Mouse (Mus musculus) cerebellum, adult 11-12 months (tissue): ENCODE results near the gene Psmd11.
A peak's percentile ranks its signal among the peaks of the same experiment; 100 is the strongest.
"Not testable (repeated sequence)": the region's sequence is repeated elsewhere in the genome, so short reads cannot be mapped to it uniquely, and the experiment has no call there.

Source experiments
- DNase-seq: peaks from one replicate; pipeline ENCODE4 v3.0.0; 2022

Psmd11 gene

DNA sequence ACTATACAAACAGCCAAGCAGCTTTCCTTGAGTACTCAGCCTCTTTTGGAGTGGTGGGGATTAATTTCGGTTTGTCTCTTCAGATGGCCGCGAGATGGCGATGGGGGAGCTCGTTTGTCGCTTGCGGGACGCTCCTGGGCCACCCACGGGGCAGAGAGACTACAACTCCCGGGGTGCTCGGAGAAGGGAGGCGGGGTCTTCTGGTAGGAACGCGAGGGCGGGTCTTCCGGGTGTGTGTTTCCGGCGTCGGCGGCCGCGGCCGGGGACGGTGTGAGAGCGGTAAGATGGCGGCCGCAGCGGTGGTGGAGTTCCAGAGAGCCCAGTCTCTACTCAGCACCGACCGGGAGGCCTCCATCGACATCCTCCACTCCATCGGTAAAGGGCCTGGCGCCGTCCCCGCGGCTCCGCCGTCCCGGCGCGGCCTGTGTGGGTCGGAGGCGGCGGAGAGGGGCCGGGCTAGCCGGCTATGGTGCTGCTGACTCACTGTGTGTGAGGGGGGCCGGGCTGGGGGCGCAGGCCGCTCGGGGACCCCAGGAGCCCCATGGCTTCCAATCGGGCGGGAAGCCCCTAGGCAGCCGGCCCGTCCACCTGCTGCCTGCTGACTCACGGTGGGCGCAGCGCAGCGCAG lies at the start of gene Psmd11:
TSS of gene Psmd11 (plus strand) at position 235 of the 628 bp plus-strand sequence.
- DNase-seq, result peak; percentile 96

GRCm38 (mm10) chr11:80379184-80379583 lies 49.2 kb upstream of the Psmd11 start:
- not testable (repeated sequence) for DNase-seq

- no peak for DNase-seq
These were observed 45.8 kb upstream of the Psmd11 start for GRCm38 (mm10) chr11:80382626-80383018.

- DNase-seq, result peak; percentile 96
These were observed 45.3 kb upstream of the Psmd11 start, which contains the start of gene Zfp207 for GRCm38 (mm10) chr11:80383019-80383625. Gene Zfp207, plus strand, starts transcription at chr11:80383279.

DNA sequence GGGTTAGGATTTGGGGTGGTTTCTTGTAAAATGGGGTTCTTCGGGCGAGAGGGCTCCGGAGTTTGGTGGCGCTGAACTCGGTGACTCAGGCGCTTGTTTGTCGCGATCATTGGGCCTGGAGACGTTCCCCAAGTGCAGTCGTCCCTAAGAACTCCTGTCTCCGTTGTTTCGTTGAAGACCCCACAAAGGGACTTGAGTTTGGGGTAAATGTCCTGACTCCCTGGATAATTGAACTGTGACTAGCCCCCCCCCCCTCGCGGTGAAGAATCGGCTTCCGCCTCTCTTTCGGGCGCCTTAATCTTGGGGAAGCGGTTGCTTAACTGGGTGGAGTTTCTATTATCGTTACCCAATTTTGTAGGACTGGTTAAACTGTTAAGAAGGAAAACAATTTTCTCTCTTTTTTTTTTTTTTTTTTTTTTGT lies 44.8 kb upstream of the Psmd11 start:
- DNase-seq, result no peak

DNA sequence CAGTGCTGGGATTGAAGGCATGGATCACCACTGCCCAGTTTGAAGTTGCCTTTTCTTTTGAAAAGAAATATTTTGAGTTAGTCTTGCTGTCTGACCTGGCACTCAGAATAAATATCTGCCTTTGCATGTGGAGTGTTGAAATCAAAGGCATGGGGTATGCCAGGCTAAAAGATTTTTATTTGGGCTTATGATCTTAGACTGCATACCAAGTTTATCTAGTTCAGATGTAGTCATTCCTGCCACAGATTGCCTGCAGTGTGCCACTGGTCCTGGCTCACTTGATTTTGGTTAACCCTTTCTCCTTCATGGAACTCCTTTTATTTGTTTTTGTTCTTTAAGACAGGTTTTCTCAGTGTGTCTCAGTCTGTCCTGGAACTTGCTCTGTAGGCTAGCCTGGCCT lies 44.0 kb upstream of the Psmd11 start:
- no peak for DNase-seq

- peak; percentile 20 for DNase-seq
These were observed 43.4 kb upstream of the Psmd11 start for GRCm38 (mm10) chr11:80385055-80385454.

- DNase-seq, result no peak
These were observed 41.6 kb upstream of the Psmd11 start for GRCm38 (mm10) chr11:80386790-80387189.

DNA sequence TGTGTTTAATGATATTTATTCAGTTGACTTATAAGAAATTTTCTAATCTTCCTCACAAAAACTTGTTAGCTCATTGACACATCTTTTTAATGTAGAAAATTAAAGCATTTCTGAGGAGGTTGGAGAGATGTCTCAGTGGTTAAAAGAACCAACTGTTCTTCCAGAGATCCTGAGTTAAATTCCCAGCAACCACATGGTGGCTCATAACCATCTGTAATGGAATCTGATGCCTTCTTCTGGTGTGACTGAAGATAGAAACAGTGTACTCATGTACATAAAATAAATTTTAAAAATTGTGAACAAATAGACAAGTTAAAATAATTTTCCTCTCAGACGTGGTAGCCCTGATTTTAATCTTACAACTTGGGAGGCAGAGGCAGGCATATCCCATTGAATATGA lies 38.5 kb upstream of the Psmd11 start:
- DNase-seq, result no peak

DNA sequence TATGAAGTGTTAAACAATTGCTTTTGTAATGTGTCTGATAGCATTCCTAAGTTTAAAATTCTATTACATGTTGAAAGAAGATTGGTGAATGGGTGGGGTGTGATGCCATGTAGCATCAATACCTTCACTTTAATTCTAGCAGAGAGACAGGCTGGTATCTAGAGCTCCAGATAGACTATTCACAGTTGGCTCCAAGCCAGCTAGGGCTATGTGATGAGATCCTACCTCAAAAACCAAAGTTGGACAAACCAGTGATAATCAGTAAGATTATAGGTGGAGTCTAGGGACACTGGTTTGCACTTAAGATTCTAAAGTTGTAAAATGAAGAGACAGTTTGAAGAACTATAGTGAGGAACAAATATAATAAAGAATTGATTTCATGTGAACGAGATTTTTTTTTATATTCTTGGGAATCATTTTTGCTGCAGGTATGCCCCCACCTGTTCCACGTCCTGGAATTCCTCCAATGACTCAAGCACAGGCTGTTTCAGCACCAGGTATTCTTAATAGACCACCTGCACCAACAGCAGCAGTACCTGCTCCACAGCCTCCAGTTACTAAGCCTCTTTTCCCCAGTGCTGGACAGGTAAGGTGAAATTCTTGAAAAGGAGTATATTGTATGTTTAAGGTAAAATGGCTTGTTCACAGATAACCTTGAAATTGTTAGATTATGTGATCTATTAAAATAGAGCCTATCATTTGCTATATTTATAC lies 36.9 kb upstream of the Psmd11 start:
- no peak for DNase-seq

DNA sequence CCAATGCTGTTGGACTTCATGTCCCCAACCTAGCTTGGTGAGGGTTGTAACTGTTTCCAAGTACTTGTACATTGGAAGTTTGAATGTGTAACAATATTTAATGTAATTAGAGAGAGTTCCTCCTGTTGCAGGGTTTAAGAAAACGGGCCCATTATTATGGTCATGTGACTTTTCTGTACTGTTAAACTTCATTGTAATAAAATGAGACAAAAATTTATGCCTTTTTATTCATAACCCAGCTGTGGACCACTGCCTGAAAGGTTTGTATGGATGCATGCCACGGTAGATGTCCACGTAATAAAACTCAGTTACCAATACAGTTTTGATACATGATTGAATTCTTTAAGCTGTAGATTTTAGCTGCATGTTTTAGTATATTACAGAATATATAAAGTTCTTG lies 32.5 kb upstream of the Psmd11 start:
- no peak for DNase-seq

DNA sequence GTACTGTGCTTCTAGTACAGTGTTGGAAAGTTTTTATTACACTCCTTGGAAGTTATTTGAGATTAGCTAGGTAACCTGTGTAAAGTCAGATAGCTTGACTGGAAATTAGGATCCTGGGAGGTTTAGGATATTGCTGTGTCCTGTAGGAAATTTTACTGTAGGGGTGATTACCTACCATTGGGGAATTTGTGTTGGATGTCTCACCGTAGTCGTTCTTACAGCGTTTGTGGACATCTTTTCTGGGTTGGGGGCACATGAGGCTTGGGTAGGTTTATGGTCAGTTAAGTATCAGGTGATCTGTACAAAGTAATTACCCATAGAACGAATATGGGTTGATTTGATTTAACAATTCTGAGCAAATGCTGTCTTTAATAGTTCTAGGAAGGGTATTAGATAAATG lies 31.8 kb upstream of the Psmd11 start:
- no peak for DNase-seq

- DNase-seq, result not testable (repeated sequence)
These were observed 20.5 kb upstream of the Psmd11 start for GRCm38 (mm10) chr11:80407878-80408277.

DNA sequence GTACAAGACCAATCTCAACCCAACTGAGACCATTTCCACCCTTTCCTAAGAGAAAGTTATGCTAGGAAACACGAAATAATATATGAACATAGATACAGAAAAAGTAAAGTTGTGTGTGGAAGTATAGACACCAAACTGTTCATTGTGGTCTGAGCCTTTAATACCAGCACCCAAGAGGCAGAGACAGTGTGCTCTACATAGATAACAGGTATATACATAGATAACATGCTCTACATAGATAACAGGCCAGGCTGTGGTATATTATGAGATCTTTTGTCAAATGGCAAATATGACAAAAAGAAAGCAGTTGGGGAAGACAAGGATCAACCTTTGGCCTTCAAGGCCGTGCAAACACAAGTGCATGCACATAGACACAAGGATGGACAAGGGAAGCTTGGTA lies 18.0 kb upstream of the Psmd11 start:
- no peak for DNase-seq

- no peak for DNase-seq
These were observed 11.3 kb upstream of the Psmd11 start for GRCm38 (mm10) chr11:80417085-80417484.

- DNase-seq, result no peak
These were observed 8.7 kb upstream of the Psmd11 start for GRCm38 (mm10) chr11:80419743-80420142.

DNA sequence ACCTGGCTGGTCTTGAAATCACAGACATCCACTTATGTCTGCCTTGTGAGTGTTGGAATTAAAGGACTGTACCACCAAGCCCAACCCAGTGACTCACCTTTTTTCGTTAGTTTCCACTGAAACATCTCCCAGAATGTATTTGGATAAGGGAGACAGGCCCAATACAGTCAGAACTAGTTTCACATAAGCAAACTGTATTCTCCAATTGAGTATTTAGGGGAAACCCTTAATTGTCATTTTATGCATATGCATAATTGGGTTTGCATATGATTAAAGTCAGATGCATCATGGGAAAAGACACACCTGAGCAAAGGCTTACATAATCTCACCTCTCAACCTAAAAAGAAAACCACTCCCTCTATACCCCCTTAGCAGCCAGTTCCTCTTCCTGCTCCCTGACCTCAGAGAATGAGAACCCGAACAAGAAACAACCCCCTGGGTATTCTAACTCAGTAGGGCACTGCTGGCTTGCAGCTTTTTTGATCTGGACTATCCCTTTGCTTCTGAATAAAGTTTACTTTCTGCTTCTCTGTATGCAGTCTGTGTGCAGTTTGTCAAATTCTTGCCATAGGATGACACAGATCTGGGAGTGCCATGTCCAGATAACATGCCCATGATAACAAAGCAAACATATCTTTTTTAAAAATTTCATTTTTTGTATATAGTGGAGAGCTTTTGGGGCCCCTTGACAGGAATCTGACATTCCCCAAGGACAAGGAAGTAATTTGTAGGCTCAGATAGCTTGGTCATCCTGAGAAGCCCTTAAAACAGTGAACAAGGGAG lies 8.0 kb upstream of the Psmd11 start:
- DNase-seq, result no peak

DNA sequence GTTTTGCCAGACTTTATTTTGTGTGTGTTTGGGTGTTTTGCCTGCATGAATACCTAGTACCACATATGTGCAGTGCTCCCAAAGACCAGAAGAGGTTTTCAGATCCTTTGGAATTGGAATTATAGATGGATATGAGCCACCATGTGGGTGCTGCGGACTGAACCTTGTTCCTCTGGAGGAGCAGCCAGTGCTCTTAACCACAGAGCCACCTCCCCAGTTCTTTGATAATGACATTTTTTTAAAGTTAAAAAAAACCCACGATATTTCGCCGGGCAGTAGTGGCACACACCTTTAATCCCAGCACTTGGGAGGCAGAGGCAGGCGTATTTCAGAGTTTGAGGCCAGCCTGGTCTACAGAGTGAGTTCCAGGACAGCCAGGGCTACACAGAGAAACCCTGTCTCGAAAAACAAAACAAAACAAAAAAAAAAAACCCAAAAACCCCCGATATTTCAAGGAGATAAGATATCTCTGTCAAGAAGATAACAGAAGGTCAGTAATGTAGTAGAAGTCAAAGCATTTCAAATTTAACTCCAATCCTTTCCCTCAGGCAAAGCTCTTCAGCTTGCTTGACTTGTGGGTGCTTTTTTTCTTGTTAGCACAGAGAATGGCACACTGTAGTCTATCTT lies 6.9 kb upstream of the Psmd11 start:
- no peak for DNase-seq

DNA sequence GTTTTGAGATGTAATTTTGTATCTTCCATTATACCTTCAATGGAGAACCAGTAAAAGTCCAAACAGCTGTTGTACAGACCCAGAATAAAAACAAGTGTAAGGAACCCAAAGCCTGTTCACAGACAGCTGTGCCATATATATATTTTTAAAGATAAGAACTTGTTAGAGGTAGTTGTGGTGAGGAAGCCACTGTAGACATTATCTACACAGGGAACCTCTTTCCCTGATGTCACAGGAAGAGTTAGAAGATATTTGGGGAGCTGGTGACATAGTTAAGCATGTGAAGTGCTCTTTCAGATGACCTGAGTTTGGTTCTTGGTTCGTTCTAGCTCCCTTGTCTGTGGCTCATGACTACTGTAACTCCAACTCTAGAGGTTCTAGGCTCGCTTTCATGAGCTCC lies 3.7 kb upstream of the Psmd11 start:
- no peak for DNase-seq

GRCm38 (mm10) chr11:80425247-80425778 lies 3.1 kb upstream of the Psmd11 start:
- no peak for DNase-seq

DNA sequence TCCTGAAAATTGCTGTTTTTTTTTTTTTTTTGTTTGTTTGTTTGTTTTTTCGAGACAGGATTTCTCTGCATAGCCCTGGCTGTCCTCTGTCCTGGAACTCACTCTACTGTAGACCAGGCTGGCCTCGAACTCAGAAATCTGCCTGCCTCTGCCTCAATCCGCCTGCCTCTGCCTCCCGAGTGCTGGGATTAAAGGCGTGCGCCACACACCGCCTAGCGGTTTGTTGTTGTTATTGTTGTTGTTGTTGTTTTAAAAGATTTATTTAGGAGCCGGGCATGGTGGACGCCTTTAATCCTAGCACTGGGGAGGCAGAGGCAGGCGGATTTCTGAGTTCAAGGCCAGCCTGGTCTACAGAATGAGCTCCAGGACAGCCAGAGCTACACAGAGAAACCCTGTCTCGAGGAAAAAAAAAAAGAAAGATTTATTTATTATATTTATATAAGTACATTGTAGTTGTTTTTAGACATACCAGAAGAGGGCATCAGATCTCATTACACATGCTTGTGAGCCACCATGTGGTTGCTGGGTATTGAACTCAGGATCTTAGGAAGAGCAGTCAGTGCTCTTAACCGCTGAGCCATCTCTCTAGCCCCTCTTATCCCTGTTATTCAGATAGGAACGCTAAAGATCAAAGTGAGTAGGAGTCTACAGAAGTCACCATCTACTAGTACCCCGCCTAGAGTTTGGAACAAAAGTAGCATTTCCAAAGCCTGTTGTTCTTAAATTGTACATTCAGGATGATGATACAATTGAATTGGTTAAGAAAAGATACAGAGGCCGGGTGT lies 2.2 kb upstream of the Psmd11 start:
- DNase-seq, result not testable (repeated sequence)

DNA sequence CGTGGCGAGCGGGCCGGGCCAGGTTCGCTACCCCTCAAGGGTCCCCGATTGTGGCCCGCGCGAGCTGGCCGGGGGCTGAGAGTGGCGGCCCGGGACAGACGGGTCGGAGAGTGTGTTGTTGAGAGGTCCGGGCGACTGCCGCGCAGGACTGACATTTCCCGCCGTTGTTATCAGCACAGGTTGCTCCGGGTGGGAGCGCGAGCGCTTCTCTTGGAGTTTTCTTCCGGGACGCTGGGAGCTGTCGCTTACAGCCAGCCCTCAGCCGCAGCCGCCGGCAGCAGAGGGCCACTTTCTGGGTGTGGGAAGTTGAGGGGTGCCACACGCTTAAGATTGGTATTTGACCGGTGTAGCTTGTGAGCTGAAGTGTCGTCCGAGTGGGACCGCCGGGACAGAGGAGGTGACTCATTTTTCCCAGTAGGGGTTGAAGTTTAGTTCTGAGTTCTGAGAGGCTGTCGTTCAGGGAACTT lies 627 bp downstream of the Psmd11 start:
- no peak for DNase-seq
